Mouse (Mus musculus): Measurements from ENCODE around the gene Mgat4d.
"Not testable (repeated sequence)": the region's sequence is repeated elsewhere in the genome, so short reads cannot be mapped to it uniquely, and the experiment has no call there.

Gene Mgat4d

DNA sequence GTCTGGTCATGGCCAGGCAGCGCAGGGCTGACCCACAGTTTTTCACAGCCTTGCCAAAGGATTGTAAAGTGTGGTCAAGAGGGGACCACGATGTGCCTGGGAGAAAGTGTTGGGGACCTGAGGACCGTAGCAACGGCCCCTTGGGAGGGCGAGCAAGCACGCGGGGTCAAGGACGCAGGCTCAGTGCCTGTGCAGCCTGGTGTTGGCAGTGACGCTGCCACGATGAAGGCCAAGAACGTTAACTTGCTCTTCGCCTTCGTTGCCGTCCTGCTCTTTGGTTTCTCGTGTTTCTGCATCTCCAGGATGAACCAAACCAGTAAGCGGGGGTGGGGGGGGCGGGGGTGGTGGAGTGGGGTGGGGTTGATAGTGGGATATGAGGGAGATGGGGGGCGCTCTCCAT lies at the start of gene Mgat4d:
Mgat4d (plus strand) TSS at position 209 of the 400 bp plus-strand sequence.
- DNase-seq (ENCODE audit: low spot score in 2 of 2): no peak

DNA sequence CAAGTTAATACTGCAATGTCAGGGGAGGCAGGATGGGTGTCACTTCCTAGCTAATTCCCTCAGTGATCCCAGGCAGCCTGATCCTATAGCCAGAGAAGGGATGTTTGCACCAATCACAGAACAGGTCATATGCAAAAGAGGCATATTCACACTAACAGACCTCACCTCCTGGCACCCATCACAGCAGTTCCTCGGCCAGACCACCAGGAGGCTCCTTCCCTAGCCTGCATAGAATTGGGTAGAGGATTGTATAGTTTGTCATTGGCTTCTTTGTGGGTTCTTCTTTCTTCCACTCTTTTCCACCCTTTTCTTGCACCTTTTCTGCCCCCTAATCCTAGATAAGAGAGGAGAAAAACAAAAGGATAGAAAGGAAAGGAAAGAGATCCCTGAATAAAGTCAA lies 48.1 kb upstream of the Mgat4d start:
- DNase-seq (ENCODE audit: low spot score in 2 of 2): no peak

DNA sequence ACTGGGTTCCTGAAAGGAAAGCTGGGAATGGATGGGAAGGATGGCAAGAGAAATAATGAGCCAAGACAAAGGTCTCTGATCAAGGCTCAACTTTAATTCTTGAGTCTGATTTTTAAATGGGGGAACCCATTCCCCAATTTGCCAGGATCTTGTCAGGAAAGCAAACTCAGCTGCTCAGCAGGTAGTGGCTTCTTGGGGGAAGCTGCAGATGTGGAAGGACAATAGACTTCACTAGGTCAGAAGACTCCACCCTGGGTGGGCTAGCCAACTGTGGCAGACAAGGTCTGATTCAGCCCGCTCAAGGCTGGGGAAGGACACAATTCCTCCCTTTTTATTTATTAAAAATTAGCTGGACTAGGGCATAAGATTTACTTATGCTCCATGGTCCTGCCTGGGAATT lies 43.3 kb upstream of the Mgat4d start:
- no peak for DNase-seq (ENCODE audit: low spot score in 2 of 2)

DNA sequence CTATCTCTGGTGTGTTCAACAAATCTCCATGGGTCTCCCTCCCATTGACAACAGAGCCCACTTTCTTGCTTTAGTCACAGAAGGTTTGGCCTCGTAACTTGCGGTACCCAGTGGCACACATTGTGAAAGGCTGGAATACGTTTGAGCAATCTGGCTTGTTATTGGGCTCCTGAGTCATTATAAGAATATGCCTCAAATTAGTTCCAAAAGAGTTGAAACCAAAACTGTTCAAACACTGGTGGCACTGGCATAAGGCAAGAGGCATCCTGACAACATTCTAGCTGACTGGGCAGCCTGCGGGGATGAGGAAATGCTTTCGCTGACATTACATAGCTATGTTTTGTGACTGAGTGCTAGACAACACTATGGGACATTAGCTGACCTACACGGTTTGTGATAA lies 38.4 kb upstream of the Mgat4d start:
- no peak for DNase-seq (ENCODE audit: low spot score in 2 of 2)

DNA sequence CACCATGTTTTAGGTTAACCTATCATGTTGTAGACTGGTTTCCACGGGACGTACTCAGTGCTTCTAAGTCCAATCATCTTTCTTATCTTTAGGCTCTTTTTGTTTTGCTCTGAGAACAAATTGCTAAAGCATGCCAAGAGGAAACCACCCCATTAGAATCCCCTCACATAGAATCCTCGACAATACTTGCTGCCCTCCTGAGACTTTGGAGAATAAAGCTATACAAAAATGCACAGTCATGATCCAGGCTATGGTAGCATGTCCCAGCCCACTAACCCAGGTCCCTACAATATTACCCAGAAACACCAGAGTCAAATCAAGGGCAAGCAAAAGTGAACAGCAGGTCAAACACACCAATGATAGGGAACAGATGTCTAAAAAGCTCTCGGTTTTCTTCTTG lies 33.2 kb upstream of the Mgat4d start:
- not testable (repeated sequence) for DNase-seq (ENCODE audit: low spot score in 2 of 2)

DNA sequence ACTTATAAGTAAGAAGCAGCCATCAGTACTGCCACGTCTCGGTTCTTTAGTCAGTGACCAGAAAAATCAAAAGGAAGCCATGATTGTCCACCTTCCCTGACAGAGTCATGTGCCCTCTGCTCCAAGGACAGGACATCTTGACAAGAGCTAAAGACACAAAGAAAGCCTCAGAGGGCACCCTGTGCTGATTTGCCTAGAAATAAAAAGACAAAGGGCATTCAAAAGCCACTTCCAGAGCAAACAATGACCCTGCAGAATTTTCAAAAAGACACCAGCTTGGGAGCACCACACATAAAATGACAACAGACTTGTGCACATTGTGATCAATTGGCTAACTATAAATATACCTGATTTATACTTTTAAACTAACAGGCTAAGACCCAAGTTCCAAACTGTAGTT lies 32.6 kb upstream of the Mgat4d start:
- DNase-seq (ENCODE audit: low spot score in 2 of 2): no peak

DNA sequence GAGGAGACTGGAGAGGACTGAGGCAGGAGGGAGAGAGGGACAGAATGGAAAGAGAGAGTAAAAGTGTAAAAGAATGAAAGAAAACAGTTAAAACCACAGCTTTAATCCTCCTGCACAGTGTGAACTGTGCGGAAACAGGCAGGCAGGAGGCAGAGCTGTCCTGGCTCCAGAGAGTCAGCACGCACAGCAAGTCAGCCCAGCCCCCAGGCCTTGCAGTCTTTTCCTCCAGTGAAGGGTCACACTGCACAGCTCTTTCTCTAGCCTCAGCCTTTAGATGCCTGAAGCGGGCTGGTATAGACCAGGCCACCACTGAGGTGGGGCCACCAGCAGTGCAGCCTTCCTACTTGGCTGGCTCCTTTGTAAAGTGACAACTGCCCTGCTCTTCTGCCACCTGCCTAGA lies 27.7 kb upstream of the Mgat4d start:
- no peak for DNase-seq (ENCODE audit: low spot score in 2 of 2)

DNA sequence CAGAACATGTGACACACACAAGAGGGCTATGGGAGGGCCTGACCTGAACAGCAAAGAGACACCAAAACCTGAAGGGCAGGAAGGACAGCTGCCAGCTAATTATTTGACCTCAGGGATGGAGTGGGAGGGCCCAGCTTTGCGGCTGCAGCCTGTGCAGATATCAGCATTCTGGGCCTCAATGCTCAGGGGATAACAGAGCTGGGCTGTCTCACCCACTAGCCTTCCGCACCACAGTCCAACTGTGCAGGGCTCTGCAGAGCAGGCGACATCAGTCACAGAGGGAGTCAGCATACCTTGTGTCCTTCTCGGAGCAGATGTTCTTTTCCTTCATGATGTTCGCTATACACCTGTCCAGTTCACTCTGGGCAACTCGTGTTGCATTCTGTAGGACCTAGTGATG lies 25.9 kb upstream of the Mgat4d start:
- DNase-seq (ENCODE audit: low spot score in 2 of 2): no peak

DNA sequence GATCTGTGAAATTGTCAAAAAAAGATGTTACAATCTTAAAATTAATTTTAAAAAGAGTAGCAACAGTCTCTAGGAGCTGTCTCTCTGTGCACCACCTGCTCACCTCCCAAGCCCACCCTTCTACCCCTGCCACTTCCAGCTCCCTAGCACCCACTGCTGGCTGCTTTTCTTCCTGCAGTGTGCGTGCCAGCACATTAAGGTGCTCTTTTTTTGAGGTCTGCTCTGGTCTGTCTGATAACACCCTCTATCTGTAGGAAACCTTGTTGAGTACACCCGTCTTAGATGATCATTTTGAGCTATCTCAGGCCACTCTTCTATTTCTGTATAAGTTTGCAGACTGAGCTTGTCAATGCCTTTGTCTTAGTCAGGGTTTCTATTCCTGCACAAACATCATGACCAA lies 25.2 kb upstream of the Mgat4d start:
- DNase-seq (ENCODE audit: low spot score in 2 of 2): no peak

DNA sequence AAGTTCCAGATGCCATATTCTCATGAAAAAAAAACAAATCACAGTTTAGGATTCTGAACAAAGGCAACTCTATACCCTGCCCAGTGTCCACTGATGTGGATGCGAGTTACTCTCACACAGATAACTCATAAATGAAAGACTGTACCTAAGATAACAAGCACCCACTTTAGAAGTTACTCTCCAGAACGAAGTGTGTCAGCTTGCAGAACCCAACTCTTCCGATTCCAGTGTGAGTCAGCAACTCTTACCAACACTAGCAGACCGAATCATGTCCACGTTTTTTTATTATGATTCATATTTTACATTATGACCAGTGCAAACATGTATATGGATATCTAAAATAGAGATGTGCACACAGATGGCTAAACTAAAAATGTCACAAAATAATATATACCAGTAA lies 20.4 kb upstream of the Mgat4d start:
- no peak for DNase-seq (ENCODE audit: low spot score in 2 of 2)

DNA sequence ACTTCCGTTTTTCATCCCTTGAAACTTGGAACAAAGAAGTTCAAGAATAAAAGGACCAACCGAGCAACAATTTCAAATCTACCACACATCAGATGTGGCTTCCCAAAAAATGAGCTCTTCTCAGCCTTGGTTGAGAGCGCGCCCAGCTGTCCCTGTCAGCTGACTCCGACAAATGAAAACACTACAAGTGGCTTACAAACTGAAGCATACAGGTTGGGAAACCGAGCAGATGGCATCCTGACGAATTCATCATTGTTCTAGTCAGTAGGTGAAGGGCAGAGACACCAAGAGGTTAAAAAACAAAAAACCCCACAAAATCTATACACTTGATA lies 16.7 kb upstream of the Mgat4d start:
- peak in 1 of 2 experiments; percentile 9 for DNase-seq (ENCODE audit: low spot score in 2 of 2)

DNA sequence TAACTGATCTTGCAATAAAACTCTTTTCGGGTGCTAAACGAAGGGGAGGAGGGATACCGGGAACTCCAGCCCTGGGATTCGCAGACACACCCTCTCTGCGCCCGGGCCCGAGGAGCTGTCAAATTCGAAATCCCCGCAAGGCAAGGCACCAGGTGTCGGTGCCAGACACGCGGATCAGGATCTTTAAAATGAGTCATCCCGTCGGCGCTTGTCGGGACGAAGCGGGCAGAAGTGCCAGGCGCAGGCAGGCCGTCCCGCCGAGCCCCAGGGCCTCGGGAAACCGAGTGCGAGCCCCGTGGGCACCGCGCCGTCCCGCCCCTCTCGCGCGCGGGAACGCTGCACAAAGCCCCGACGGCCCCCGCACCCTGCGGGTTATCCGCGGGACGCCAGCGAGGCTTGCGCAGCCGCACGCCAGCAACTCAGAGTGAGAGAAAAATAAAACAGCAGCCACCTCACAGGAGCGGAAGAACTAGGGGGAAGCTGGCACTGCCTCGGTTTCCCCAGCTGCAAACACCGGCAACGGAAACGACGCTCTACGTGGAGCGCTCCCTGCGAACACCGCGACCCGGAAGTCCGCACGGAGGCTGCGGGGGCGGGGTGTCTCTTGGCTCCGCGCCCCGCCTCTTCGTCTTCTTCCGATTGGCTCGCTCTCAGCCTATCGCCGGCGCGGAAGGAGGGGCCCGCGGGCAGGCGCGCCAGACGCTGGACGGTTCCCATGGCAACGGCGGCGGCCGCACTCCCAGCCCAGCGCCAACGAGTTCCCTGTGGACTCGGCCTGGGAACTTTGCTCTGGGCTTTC lies 16.2 kb upstream of the Mgat4d start, which contains the start of gene Elmod2:
Elmod2 (minus strand) TSS at position 588 of the 799 bp plus-strand sequence.
- DNase-seq (ENCODE audit: low spot score in 2 of 2): peak; percentile 94 to 96

DNA sequence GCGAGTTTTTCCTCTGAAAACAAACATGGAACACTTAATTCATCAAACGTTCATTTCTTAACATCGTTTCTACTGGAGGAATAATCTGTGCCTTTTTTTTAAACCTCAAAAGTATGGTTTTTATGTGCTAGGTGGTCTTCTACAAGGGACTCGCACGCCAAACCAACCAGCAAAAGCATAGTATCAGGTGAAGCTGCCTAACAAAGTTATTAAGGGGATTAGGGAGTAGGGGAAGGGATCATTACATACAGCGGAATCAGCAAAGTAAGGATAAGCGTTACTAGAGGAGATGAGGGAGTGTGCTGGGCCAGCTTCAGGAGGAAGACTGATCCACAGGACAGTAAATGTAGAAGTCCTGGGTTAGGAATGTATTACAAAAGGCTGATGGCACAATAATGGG lies 15.4 kb upstream of the Mgat4d start:
- no peak for DNase-seq (ENCODE audit: low spot score in 2 of 2)

DNA sequence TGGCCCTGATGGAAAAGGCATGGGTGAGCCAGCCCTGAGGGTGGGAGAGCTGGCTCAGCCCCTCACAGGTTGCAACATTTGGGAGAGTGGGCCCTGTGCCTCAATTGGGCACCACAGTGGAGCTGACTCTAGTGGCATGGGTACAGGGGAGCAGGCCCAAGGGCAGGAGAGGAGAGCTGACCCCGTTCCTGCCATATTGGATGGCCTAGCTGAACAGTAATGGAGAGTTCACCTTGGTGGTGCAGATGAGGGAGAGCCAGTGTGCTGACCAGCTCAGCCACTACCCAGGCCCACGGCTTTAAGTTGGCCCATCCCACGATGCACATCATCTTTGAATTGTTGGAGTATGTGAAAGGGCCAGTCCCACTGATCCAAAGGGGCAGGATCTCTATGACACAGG lies 6.2 kb upstream of the Mgat4d start:
- DNase-seq (ENCODE audit: low spot score in 2 of 2): no peak

DNA sequence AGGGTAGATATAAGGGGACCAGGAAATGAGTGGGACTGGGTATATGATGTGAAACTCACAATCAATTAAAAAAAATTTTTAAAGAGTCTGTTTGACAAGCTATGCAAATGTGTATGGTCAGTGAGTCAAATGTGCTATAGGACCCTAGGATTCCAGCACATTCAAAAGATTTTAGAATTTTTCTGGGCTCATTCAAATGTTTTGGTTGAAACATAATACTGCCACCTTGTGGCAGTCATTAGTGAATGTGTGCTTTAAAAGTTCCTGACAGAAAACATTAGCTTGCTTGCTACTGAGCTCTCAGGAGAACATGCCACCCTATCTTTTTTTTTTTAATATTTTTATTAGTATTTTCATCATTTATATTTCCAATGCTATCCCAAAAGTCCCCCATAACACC lies 5.6 kb upstream of the Mgat4d start:
- DNase-seq (ENCODE audit: low spot score in 2 of 2): no peak

DNA sequence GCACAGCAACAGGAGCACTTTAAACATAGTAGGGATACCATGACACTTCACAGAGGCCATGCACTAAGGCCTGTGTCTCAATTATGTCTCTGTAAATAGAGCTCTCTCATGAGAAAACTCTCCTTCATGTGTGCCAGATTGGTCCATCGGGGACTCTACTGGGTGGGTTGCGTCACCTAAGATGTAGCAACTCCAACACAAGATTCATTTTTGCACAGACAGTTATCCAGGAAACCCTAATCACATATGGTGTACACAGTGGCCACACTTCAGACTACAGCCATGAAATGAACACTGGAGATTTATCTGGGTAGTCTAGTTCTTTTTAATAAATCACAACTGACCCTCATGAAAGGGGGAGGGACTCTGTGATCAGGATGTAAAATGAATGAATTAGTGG lies 3.0 kb downstream of the Mgat4d start:
- DNase-seq (ENCODE audit: low spot score in 2 of 2): no peak

DNA sequence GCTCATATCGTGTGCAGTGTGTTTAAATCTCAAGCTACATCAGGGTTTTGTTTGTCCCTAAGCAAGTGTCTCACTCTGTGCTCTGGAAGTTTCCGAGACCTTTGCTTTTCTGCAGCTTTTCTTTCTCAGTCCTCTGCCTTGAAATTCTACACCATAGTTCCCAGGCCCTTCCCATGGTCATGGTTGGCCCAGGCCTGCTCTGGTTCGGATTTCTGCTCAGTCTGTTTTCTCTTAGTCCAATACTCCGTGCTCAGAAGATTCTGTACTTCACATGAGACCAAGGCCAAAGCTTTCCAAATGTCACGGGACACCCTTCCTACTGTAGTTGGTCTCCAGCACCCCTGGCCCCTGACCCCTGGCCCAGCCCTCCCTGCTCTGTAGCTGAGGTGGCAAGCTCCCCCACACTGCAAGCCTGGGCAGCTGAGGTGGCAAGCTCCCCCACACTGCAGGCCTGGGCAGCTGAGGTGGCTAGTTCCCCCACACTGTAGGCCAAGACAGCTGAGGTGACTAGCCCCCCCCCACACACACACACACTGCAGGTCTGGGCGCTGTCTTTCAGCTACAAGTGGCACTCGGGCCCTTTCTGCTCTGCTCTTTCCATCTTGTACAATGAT lies 15.0 kb downstream of the Mgat4d start:
- no peak for DNase-seq (ENCODE audit: low spot score in 2 of 2)

DNA sequence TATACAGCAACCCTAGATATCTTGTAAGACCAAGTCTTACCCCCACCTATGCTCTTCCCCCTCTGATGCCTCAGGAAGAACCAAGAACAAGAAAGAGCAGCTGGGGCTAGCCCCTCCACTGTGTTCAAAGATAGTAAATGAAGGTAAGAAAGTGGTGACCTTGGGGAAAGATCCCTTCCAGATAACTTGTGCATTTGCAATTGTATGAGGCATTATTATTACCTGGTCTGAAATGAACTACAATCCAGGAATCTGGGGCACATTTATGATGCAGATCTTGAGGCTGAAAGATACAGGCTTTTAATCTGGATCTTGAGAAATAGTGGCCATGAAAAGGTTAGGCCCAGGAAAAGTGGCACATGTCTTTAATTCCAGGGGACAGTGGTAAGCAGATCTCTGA lies 29.0 kb downstream of the Mgat4d start:
- DNase-seq (ENCODE audit: low spot score in 2 of 2): no peak

DNA sequence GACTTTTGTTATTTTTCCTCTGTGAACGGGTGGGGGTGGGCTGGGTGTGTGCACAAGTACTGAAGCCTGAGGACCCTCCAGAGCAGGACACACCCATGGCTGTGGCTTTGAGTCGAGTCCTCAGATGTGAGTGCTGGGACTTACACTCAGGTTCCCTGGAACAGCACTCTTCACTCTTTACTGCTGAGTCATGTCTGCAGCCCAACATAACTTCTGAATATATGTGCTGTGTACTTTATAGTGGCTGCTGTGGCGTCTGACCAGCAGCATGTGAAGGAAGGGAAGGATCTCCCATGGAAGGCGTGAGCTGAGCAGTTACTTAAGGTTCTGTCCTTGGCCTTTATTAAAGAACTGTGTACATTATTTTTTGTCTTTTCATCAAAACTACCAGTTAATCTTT lies 31.9 kb downstream of the Mgat4d start:
- DNase-seq (ENCODE audit: low spot score in 2 of 2): no peak

DNA sequence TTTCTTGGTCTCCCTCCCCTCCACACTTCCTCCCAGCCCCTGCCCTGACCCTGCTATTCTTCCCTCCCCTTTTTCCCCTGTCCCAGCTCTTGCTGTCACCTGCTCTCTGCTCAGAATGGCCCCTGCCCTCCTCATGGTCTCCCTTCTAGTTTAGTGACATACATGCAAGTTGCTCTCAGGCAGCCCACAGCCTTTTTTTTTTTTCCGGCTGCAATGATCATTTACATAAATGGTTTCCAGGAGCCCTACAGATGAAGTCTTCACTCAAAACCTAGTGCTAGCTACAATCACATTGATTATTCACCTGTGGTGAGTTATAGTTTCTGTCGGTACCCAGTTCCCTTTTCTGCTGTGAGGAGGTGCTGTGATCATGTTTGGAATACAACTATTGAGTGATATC lies 32.7 kb downstream of the Mgat4d start:
- no peak for DNase-seq (ENCODE audit: low spot score in 2 of 2)

DNA sequence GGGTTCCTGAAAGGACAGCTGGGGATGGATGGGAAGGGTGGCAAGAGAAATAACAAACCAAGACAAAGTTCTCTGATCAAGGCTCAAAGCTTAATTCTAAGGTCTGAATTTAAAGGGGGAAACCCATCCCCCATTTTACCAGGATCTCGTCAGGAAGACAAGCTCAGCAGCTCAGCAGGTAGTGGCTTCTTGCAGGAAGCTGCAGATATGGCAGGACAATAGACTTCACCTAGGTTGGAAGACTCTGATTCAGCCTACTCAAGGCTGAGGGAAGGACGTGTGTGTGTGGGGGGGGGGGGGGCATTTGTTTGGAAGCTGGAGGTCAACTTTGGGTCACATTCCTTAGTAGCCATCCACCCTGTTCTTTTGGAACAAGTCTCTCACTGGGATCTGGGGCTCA lies 34.6 kb downstream of the Mgat4d start:
- no peak for DNase-seq (ENCODE audit: low spot score in 2 of 2)

DNA sequence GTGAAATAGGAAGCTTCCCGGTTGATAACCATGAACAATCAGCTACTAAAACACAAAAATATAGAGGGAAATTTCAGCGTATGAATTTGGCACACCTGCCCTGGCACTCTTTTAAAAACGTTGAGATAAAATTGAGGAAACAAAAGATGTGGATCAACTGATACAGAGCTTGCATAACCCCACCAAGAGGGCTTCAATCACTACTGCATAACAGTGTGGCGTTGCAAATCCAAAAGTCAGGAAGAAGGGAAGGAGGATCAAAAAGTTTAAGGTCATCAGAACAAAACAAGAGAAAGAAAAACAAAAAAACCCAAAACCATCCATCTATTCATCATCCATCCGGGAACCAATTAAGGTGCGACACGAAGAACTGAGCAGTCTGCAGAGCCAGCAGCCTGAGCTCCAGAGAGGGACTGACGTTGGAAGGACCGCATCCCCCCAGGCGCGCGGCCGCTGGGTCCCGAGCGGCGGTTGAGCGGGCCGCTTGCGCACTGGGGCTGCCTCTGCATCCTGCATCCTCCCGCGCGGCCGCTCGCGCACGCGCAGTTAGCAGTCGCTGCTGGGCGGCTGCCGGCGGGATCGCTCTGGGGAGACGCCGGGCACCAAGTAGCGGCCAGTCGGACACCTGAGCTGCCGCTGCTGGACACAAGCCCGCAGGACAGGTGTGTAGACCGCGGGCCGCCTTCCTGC lies 41.2 kb downstream of the Mgat4d start, which contains the start of gene Clgn:
Clgn (plus strand) TSS at position 552 of the 690 bp plus-strand sequence.
- DNase-seq (ENCODE audit: low spot score in 2 of 2): peak; percentile 61 to 64

All from right cerebral cortex, postnatal 36 days (tissue).